Mouse (Mus musculus): Measurements from ENCODE around the gene 4930563M21Rik. TPM values are rescaled to one million over a fixed set of nuclear protein-coding genes. Genes with fewer than 3 reads are reported as not detected.

Gene 4930563M21Rik
- polyA plus RNA-seq, 1 experiment from 2014 or later, result not detected

- H3K9me3 ChIP-seq, result no peaks in the 10 kb centered on the region
- H3K9ac ChIP-seq, result peak within 1 kb of the TSS; percentile 82
- H3K4me3 ChIP-seq, result peak within 1 kb of the TSS; percentile 79
- H3K27ac ChIP-seq, result peak within 1 kb of the TSS; percentile 85
- no peaks in the 10 kb centered on the region for H3K36me3 ChIP-seq (replicated peaks)
- WGBS, result under 1% methylated on average over 59 of the region's 60 CpGs
- ATAC-seq (replicated peaks), result peak; percentile 98
- peak within 1 kb of the TSS; percentile 70 for H3K4me2 ChIP-seq
- peaks cover 19% of the 10 kb centered on the region for H3K4me1 ChIP-seq
- no peaks in the 10 kb centered on the region for H3K27me3 ChIP-seq (replicated peaks)
Measured at GRCm38 (mm10) chr9:55937664-55938617, 72.4 kb downstream of the 4930563M21Rik start, which contains the start of gene Scaper. Gene Scaper (minus strand): TSS chr9:55938119.

DNA sequence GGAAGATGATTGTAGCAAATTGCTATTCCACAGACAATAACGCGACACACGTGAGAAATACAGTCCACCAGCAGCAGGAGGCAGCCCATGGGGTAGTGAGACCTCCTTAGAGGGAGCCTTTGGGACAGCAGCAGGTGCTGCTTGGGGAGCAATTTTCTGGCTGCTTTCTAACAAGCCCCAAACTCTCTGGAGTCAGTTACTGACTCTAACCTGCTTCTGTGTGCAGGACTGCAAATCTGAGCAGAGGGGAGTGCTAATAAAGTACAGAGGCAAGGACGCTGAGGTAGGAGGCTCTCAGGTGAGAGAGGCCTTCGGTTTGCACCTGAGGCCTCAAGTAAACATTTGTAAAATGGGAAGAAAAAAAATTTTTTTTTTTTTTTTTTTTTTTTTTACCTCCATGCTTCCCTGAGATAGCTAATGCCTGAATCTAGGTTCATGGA is 73.1 kb downstream of the 4930563M21Rik start:
- Histone ChIP-seq H3K36me3 (replicated peaks) (no peaks in the 10 kb centered on the region), H3K4me1 (peaks cover 19% of the 10 kb centered on the region), H3K9ac (peak overlapping the region; percentile 82), H3K27me3 (replicated peaks) (no peaks in the 10 kb centered on the region), H3K4me2 (peak overlapping the region; percentile 70), H3K4me3 (peak overlapping the region; percentile 79), H3K27ac (peak overlapping the region; percentile 85), H3K9me3 (no peaks in the 10 kb centered on the region)
- no peak for ATAC-seq (replicated peaks)
- WGBS, result 29% methylated on average over 5 of the region's 5 CpGs

DNA sequence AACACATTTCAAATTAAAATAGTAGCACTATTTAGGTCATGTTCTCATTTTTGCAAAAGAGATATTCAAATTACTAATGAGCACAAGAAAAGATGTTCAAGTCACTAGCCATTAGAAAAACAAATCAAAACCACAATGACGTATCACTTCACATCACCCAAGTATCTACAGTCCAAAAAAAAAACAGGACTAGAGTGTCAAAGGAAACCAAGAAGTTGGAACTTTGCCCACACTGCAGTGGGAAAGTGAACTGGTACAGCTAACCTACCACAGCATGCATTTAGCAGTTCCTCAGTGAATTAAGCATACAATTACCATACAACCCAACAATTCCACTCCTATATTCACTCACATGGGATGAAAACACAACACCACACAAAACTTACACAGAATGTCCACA is 77.9 kb downstream of the 4930563M21Rik start:
- Histone ChIP-seq H3K27ac (no peak overlapping the region), H3K36me3 (replicated peaks) (no peaks in the 10 kb centered on the region), H3K9me3 (no peaks in the 10 kb centered on the region), H3K9ac (no peak overlapping the region), H3K27me3 (replicated peaks) (no peaks in the 10 kb centered on the region), H3K4me2 (no peak overlapping the region), H3K4me1 (peaks cover 12% of the 10 kb centered on the region), H3K4me3 (no peak overlapping the region)
- no peak for ATAC-seq (replicated peaks)
- WGBS, result 88% methylated on average over 1 of the region's 1 CpGs

DNA sequence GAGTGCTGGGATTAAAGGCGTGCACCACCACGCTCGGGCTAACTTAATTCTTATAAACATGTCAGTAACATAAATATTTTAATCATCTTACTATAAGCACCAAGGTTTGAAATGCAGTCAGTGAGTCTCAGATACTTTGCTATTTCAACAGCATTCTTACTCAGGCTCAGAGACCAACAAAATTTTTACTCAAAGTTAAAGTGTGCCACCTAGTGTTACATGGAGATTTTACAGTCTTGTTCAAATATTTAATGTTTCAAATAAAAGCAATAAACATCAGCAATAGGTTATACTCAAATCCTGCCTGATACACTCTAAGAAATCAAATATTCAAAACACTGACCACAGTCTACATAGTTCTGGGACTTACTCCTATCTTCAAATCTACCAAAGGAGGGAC is 91.8 kb downstream of the 4930563M21Rik start:
- H3K9ac ChIP-seq, result no peak overlapping the region
- no peak overlapping the region for H3K27ac ChIP-seq
- H3K4me2 ChIP-seq, result no peak overlapping the region
- H3K9me3 ChIP-seq, result no peaks in the 10 kb centered on the region
- H3K36me3 ChIP-seq (replicated peaks), result no peaks in the 10 kb centered on the region
- no peak overlapping the region for H3K4me3 ChIP-seq
- H3K27me3 ChIP-seq (replicated peaks), result no peaks in the 10 kb centered on the region
- 73% methylated on average over 3 of the region's 3 CpGs for WGBS
- no peaks in the 10 kb centered on the region for H3K4me1 ChIP-seq
- ATAC-seq (replicated peaks), result no peak

GRCm38 (mm10) chr9:55916751-55917150 is 93.6 kb downstream of the 4930563M21Rik start:
- Histone ChIP-seq H3K9me3 (no peaks in the 10 kb centered on the region), H3K4me3 (no peak overlapping the region), H3K4me1 (no peaks in the 10 kb centered on the region), H3K36me3 (replicated peaks) (no peaks in the 10 kb centered on the region), H3K9ac (no peak overlapping the region), H3K27ac (no peak overlapping the region), H3K4me2 (no peak overlapping the region), H3K27me3 (replicated peaks) (no peaks in the 10 kb centered on the region)
- ATAC-seq (replicated peaks), result no peak

Other genes starting within 250 kb of the 4930563M21Rik start
- gene Scaper, start 72.4 kb downstream of the 4930563M21Rik start, polyA plus RNA-seq (2015; fragmentation: Nextera tagmentation; extraction: Ambion mirVana), result 41.7 and 46.6 TPM in 2 replicates
- 266 and 276 TPM in 2 replicates for gene Rcn2, start 31.3 kb upstream of the 4930563M21Rik start, polyA plus RNA-seq (2015; fragmentation: Nextera tagmentation; extraction: Ambion mirVana)
- 0.58 and 0.73 TPM in 2 replicates for gene Pstpip1, start 79.4 kb upstream of the 4930563M21Rik start, polyA plus RNA-seq (2015; fragmentation: Nextera tagmentation; extraction: Ambion mirVana)
- 591 and 622 TPM in 2 replicates for gene Tspan3, start 154.9 kb upstream of the 4930563M21Rik start, polyA plus RNA-seq (2015; fragmentation: Nextera tagmentation; extraction: Ambion mirVana)

Measured in midbrain, embryonic 15.5 days (tissue).